Mouse (Mus musculus): Measurements from ENCODE around the gene Lpin3. TPM values are rescaled to one million over a fixed set of nuclear protein-coding genes. Genes with fewer than 3 reads are reported as not detected.

The Lpin3 gene
- polyA plus RNA-seq, 1 experiment: 15.2 TPM

DNA sequence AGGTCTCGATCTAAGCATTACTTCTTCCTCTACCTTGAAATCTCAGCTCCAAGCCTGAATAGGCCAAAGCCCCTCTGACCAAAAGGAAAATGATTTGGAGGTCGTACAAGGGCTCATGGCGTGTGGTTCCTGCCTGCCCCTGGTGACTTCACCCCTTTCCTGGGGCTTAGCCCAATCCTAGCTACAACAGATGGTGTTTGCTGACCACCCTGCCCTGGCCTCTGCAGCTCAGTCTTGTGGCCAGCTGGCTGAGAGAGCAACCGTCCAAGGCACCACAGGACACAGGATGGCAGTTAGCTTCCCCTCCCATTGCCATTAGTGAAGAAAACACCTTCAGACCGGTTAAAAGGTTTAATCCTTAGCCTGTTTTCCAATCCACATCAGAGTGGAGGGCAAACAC, 25.6 kb downstream of the Lpin3 start:
- no peak overlapping the region for H3K4me3 ChIP-seq (replicated peaks; ENCODE audit: extremely low read depth, low read depth, low read length)
- TF ChIP-seq POLR2A (IDR thresholded peaks at IDR 0.05; ENCODE audit: borderline replicate concordance, extremely low read depth, low read depth, low read length) (no peak), CTCF (IDR thresholded peaks at IDR 0.05; ENCODE audit: insufficient read depth, low read length) (no peak)
- no peaks in the 10 kb centered on the region for H3K4me1 ChIP-seq (ENCODE audit: control insufficient read depth, insufficient read depth, low read length)
- WGBS: 74% methylated on average over 5 of the region's 5 CpGs
- DNase-seq: no peak

DNA sequence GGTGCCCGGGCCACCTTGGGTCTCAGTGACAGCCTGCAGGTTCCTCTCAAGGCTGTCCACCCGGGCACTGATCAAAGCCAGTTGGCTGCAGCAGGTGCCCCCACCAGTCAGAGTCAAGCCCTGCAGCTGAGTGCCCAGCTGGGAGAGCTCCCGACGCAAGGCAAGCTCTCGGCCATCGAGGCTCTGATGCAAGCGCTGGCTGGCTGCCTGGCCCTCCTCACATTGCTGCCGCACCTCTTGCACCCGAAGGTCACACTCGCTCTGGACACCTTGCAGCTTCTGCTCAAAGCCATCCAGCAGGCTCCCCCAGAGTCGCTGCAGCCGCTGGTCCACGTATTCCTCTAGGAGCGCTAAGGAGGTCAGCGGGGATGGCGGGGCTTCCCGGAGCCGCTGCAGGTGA, 28.1 kb downstream of the Lpin3 start:
- TF ChIP-seq CTCF (IDR thresholded peaks at IDR 0.05; ENCODE audit: insufficient read depth, low read length) (no peak), POLR2A (IDR thresholded peaks at IDR 0.05; ENCODE audit: borderline replicate concordance, extremely low read depth, low read depth, low read length) (no peak)
- WGBS: 61% methylated on average over 18 of the region's 18 CpGs

DNA sequence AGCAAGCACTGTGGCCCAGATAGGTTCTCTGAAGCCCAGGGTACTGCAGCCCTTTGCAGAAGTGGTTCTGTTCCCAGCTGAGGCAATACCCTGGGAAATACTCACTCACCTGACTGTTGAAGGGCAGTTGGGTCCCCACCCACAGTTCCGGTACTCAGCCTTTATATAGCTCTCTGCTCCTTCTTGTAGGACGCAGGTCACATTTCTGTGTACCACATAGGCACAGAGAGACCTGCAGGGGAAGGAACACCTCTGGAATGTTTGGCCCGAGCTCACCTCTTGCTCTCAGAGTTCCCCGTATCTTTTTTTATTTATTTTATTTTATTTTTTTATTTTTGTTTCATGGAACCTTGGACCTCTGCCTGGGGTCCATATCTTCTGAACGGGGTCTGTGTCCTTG, 30.2 kb downstream of the Lpin3 start:
- TF ChIP-seq CTCF (IDR thresholded peaks at IDR 0.05; ENCODE audit: insufficient read depth, low read length) (no peak), POLR2A (IDR thresholded peaks at IDR 0.05; ENCODE audit: borderline replicate concordance, extremely low read depth, low read depth, low read length) (no peak)
- Histone ChIP-seq H3K4me1 (ENCODE audit: control insufficient read depth, insufficient read depth, low read length) (no peaks in the 10 kb centered on the region), H3K4me3 (replicated peaks; ENCODE audit: extremely low read depth, low read depth, low read length) (no peak overlapping the region)
- no peak for DNase-seq
- WGBS: 78% methylated on average over 5 of the region's 5 CpGs

More for the DNA sequence above, 28.1 kb downstream of the Lpin3 start:
- no peaks in the 10 kb centered on the region for H3K4me1 ChIP-seq (ENCODE audit: control insufficient read depth, insufficient read depth, low read length)
- no peak overlapping the region for H3K4me3 ChIP-seq (replicated peaks; ENCODE audit: extremely low read depth, low read depth, low read length)
- DNase-seq: no peak

DNA sequence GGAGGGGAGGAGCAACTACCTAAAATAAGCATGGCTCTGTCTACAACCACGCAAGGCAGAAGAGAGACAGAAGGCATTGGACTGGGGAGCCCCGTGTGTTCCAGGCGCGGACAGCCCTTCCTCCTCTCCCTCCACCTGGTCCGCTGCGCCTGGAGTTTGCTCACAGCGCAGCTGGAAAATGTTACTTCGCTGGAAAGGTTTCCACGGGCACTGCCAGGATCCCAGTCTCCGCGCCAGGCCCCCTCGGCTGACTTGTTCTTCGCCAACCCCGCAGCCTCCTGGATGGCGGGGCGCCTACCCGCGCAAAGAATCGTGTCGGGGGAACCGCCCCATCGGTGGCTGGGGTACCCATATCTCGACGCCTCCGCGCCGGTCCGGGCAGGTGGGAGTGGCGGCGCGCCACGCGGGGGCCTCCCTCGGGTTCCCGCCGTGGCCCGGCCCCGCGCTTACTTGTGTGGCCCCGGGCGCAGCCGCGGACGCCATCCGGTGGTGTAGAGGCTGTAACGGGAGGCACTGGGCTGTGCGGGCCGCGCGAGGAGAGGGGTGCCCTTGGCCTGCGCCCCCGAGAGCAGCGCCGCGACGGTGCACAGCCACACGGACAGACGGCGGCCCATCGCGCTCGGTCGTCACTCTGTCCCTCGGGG, 31.2 kb downstream of the Lpin3 start:
- no peak for DNase-seq
- Histone ChIP-seq H3K4me3 (replicated peaks; ENCODE audit: extremely low read depth, low read depth, low read length) (no peak overlapping the region), H3K4me1 (ENCODE audit: control insufficient read depth, insufficient read depth, low read length) (no peaks in the 10 kb centered on the region)
- no peak for TF ChIP-seq POLR2A (IDR thresholded peaks at IDR 0.05; ENCODE audit: borderline replicate concordance, extremely low read depth, low read depth, low read length)
- TF ChIP-seq CTCF (IDR thresholded peaks at IDR 0.05; ENCODE audit: insufficient read depth, low read length): no peak
- WGBS: 2% methylated on average over 61 of the region's 64 CpGs

DNA sequence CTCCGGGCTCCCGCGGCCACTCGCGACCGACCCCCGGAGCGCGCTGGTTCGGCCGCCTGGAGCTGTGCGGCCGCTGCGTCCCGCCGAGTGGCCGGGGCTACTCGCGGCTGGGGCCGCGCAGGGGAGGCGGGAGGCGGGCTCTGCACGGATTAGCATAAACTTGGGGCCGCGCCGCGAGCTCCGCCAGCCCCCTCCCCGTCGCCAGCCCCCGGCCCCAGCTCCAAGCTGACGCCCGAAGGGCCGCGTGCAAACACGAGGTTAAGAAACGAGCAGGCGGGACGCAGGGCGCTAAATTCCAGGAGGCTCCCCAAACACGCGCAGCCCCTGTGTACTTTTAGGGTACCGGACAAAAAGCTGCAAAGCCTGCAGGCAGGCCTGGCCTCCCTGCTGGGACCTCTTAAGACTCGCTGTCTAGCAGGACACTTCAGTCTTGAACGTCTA, 31.8 kb downstream of the Lpin3 start, which contains the start of gene Emilin3:
Gene Emilin3, minus strand, starts transcription at position 98 of the 441 bp plus-strand sequence.
- no peak within 1 kb of the TSS for H3K4me3 ChIP-seq (replicated peaks; ENCODE audit: extremely low read depth, low read depth, low read length)
- TF ChIP-seq CTCF (IDR thresholded peaks at IDR 0.05; ENCODE audit: insufficient read depth, low read length) (no peak), POLR2A (IDR thresholded peaks at IDR 0.05; ENCODE audit: borderline replicate concordance, extremely low read depth, low read depth, low read length) (no peak)
- H3K4me1 ChIP-seq (ENCODE audit: control insufficient read depth, insufficient read depth, low read length): no peaks in the 10 kb centered on the region
- DNase-seq: no peak
- 4% methylated on average over 46 of the region's 46 CpGs for WGBS

DNA sequence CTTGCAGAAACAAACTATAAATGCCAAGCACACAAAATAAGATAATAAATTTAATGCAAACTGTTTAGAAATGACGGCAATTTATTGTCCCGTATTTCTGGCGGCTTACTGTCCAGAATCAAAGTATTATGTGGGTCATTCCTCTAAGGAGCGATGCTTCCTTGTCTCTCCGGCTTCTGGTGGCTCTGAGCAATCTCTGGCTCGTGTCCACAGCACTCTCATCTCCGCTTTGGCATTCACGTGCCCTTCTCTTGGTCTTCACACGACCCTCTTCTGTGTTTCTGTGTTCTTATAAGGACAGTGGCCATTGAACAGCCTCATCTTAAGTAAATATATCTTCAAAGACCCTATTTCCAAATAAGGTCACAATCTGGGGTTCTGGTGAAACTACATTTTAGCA, 34.2 kb downstream of the Lpin3 start:
- TF ChIP-seq CTCF (IDR thresholded peaks at IDR 0.05; ENCODE audit: insufficient read depth, low read length) (no peak), POLR2A (IDR thresholded peaks at IDR 0.05; ENCODE audit: borderline replicate concordance, extremely low read depth, low read depth, low read length) (no peak)

DNA sequence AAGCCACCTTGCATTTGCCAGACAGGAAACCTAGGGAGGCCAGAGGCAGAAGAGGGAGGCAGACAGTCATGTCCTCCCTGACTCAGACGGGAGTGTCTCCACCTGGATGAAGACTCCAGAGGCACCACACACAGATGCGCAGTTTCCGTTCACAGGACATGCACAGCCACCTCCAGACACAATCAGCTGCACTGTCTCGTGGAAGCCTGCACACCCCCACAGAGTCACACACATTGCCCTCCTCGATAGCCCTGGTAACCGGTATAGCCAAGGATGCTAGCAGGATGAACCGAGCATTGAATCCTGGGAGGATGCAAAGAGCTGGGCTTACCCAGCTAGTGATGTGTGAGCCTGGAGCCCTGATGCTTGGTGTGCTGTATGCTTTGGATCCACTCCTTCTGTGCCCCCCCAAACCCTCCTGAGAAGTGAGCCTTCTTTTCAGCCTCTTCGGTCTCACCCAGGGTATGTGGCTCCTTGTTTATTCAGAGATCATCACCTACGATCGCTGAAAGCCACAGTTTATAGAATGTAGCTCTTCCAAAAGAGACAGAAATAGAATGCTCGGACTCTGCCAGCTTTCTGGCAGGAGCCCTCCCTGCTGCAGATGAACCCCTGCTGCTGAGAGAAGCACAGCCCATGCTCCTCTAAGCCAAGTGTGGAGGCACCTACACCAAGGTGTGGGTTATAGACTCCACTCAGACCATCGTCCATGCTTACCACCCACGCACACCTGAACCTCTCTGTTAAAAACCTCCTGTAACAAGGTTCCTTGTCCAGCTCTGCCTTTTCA, 35.5 kb downstream of the Lpin3 start:
- Histone ChIP-seq H3K4me3 (replicated peaks; ENCODE audit: extremely low read depth, low read depth, low read length) (no peak overlapping the region), H3K4me1 (ENCODE audit: control insufficient read depth, insufficient read depth, low read length) (no peaks in the 10 kb centered on the region)
- TF ChIP-seq CTCF (IDR thresholded peaks at IDR 0.05; ENCODE audit: insufficient read depth, low read length) (no peak), POLR2A (IDR thresholded peaks at IDR 0.05; ENCODE audit: borderline replicate concordance, extremely low read depth, low read depth, low read length) (no peak)
- 65% methylated on average over 13 of the region's 13 CpGs for WGBS
- DNase-seq: no peak

More for the DNA sequence above, 34.2 kb downstream of the Lpin3 start:
- no peak for DNase-seq
- 78% methylated on average over 9 of the region's 9 CpGs for WGBS
- Histone ChIP-seq H3K4me3 (replicated peaks; ENCODE audit: extremely low read depth, low read depth, low read length) (no peak overlapping the region), H3K4me1 (ENCODE audit: control insufficient read depth, insufficient read depth, low read length) (no peaks in the 10 kb centered on the region)

DNA sequence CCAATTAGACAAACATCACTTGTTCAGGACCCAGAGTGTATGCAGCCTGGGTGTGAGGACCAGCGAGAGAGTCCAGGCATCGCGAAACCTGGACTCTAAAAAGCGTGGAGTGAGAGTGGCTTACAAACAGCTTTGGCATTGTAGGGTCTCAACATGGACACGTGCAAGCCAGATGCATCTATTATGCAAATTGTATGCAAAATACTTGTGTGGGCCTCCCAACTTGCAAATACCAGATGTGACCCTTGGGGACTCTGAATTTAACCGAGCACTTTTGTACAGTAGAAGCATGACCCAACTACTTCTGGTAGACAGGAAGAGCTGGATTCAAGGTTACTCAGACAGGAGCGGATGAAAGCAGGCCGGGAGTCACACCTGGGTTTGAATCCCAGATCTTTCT, 36.2 kb downstream of the Lpin3 start:
- no peak for DNase-seq
- 85% methylated on average over 8 of the region's 8 CpGs for WGBS
- H3K4me3 ChIP-seq (replicated peaks; ENCODE audit: extremely low read depth, low read depth, low read length): no peak overlapping the region
- H3K4me1 ChIP-seq (ENCODE audit: control insufficient read depth, insufficient read depth, low read length): no peaks in the 10 kb centered on the region
- TF ChIP-seq POLR2A (IDR thresholded peaks at IDR 0.05; ENCODE audit: borderline replicate concordance, extremely low read depth, low read depth, low read length): no peak
- no peak for TF ChIP-seq CTCF (IDR thresholded peaks at IDR 0.05; ENCODE audit: insufficient read depth, low read length)

DNA sequence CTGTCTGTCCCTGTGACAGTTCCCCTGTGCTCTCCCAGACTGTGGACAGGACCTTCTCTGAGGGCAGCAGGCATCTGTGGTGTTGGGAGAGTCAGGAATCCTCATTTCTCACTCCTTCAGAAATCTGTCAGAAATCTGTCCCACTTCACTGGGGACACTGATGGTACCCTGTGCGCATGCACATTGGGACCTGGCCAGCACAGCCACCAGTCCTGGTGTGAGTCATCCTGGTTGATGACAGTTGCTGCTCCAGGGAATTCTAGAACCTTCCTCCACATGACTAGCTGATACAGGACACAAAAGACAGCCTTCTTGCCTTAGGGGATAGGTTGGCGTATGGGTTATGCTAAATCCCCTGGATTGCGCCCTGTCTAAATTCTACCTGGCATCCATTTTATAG, 36.8 kb downstream of the Lpin3 start:
- no peaks in the 10 kb centered on the region for H3K4me1 ChIP-seq (ENCODE audit: control insufficient read depth, insufficient read depth, low read length)
- no peak for DNase-seq
- no peak overlapping the region for H3K4me3 ChIP-seq (replicated peaks; ENCODE audit: extremely low read depth, low read depth, low read length)
- WGBS: 87% methylated on average over 3 of the region's 3 CpGs
- TF ChIP-seq CTCF (IDR thresholded peaks at IDR 0.05; ENCODE audit: insufficient read depth, low read length) (no peak), POLR2A (IDR thresholded peaks at IDR 0.05; ENCODE audit: borderline replicate concordance, extremely low read depth, low read depth, low read length) (no peak)
